Mouse (Mus musculus): ENCODE data around the gene 1700125H20Rik. TPM values are rescaled to one million over a fixed set of nuclear protein-coding genes. Genes with fewer than 3 reads are reported as not detected.

The 1700125H20Rik gene
- total RNA-seq (2014; rRNA removed) (not detected in 2 replicates), polyA plus RNA-seq (2015; fragmentation: Nextera tagmentation; extraction: Ambion mirVana) (2.1 and 2.8 TPM in 2 replicates)

GRCm38 (mm10) chr11:85170058-85170740 lies at the start of gene 1700125H20Rik:
TSS of gene 1700125H20Rik (plus strand) at chr11:85170404.
- Histone ChIP-seq H3K4me1 (ENCODE audit: insufficient read depth, low read length) (0 out of 2 replicates have a peak, but pooled peaks cover 3% of the 10 kb centered on the region), H3K9ac (replicated peaks; ENCODE audit: low read length, poor library complexity, severe bottlenecking) (peak within 1 kb of the TSS; percentile 24; the same call in 1 of the 2 replicates), H3K4me3 (ENCODE audit: low read depth, low read length) (peak within 1 kb of the TSS; percentile 28), H3K36me3 (ENCODE audit: insufficient read depth, low read length) (no peaks in the 10 kb centered on the region), H3K27me3 (ENCODE audit: insufficient read depth, low read length) (no peaks in the 10 kb centered on the region), H3K4me2 (ENCODE audit: low read depth, low read length, poor library complexity, severe bottlenecking) (peak within 1 kb of the TSS; percentile 63), H3K9me3 (ENCODE audit: low read length) (no peaks in the 10 kb centered on the region), H3K27ac (ENCODE audit: low read depth, low read length) (no peak within 1 kb of the TSS)
- peak; percentile 87 for TF ChIP-seq CTCF (IDR thresholded peaks at IDR 0.05)
- DNase-seq (ENCODE audit: low spot score) (peak; percentile 92), ATAC-seq (ENCODE audit: low FRiP score) (peak; percentile 44; the same call in 1 of the 2 replicates)
- 13% methylated on average over 21 of the region's 21 CpGs for WGBS

DNA sequence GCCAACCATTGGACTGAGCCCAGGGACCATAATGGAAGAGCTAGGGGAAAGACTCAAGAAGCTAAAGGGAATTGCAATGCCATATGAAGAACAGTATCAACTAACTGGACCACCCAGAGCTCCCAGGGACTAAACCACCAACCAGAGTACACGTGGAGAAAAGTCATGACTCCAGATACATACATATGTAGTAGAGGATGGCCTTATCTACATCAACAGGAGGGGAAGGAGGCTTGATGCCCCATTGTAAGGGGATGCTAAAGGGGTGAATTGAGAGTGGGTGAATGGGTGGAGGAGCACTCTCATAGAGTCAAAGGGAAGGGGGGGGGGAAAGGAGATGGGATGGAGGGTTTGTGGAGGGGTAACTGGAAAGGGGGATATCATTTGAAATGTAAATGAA lies 48.1 kb upstream of the 1700125H20Rik start:
- 87% methylated on average over 1 of the region's 1 CpGs for WGBS
- Histone ChIP-seq H3K4me3 (ENCODE audit: low read depth, low read length) (no peak overlapping the region), H3K9me3 (ENCODE audit: low read length) (no peaks in the 10 kb centered on the region), H3K27ac (ENCODE audit: low read depth, low read length) (no peak overlapping the region), H3K27me3 (ENCODE audit: insufficient read depth, low read length) (no peaks in the 10 kb centered on the region), H3K4me1 (ENCODE audit: insufficient read depth, low read length) (no peaks in the 10 kb centered on the region), H3K9ac (replicated peaks; ENCODE audit: low read length, poor library complexity, severe bottlenecking) (no peak overlapping the region), H3K4me2 (ENCODE audit: low read depth, low read length, poor library complexity, severe bottlenecking) (no peak overlapping the region), H3K36me3 (ENCODE audit: insufficient read depth, low read length) (no peaks in the 10 kb centered on the region)
- TF ChIP-seq CTCF (IDR thresholded peaks at IDR 0.05) = no peak
- ATAC-seq (ENCODE audit: low FRiP score) (no peak), DNase-seq (ENCODE audit: low spot score) (no peak)

DNA sequence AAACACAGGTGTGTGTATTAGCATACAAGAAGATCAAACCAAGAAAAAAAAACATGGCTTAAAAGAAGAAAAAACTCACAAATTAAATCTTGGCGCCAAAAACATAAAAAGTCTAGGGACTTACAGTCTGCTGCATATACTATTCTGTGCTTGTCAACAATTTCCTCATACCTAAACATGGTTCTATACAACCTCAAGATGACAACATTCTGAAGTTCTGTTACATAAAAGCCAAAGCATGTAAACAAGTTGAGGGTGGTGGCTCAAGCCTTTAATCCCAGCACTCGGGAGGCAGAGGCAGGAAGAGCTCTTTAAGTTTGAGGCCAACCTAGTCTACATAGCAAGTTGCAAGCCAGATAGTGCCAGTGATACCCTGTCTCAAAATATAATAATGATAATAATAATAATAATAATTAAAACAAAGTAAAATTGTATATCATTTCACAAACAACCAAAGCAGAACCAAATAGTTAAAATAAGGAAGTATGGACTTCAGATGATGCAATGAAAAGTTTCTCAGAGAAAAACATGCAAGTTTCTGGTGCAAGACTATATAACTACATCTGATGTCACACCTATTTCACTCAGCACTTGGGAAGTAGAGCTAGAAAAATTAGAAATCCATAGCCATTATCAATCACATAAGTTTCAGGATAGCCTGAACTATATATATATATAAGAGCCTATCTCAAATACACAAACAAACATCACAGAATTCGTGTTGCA lies 46.8 kb upstream of the 1700125H20Rik start:
- no peaks in the 10 kb centered on the region for H3K36me3 ChIP-seq (ENCODE audit: insufficient read depth, low read length)
- no peak for TF ChIP-seq CTCF (IDR thresholded peaks at IDR 0.05)
- ATAC-seq (ENCODE audit: low FRiP score) (no peak), DNase-seq (ENCODE audit: low spot score) (no peak)
- no peak overlapping the region for H3K9ac ChIP-seq (replicated peaks; ENCODE audit: low read length, poor library complexity, severe bottlenecking)
- H3K4me3 ChIP-seq (ENCODE audit: low read depth, low read length) = no peak overlapping the region
- H3K4me1 ChIP-seq (ENCODE audit: insufficient read depth, low read length) = no peaks in the 10 kb centered on the region
- no peak overlapping the region for H3K27ac ChIP-seq (ENCODE audit: low read depth, low read length)
- no peaks in the 10 kb centered on the region for H3K27me3 ChIP-seq (ENCODE audit: insufficient read depth, low read length)
- 91% methylated on average over 3 of the region's 3 CpGs for WGBS
- no peak overlapping the region for H3K4me2 ChIP-seq (ENCODE audit: low read depth, low read length, poor library complexity, severe bottlenecking)
- H3K9me3 ChIP-seq (ENCODE audit: low read length) = no peaks in the 10 kb centered on the region

DNA sequence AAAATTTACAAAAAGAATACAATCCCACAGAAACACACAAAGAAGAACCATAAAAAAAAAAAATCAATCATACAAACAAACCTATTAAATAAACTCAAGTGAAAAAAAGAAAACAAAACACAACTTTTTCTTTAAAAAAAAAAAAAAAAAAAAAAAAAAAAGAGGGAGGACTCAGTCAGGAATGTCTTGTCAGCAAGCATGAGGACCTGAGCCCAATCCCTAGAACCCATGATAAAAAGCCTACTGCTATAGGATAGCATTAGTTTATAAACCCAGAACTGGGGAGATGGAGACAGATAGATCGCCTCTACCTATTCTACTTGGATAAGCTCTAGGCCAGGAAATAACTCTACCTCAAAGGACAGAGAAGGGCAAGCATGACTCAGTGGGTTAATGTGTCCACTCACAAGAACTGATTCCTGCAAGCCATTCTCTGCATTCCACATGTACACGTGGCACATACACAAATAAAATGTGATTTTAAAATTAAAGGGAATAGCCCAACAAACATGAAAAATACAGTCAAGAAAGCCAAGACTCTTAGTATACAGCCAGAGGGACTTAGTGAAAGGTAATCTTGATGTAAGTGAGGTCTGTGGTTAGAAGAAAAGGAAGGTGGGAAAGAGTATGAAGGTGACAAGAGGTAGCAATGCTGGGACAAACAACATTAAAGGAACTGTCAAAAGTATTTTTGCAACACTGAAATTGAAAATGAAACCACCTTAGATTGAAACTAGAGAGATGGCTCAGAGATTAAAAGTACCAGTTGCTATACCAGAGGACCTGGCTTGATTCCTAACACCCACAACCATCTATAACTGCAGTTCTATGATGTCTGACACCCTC lies 43.7 kb upstream of the 1700125H20Rik start:
- TF ChIP-seq CTCF (IDR thresholded peaks at IDR 0.05) = no peak
- ATAC-seq (ENCODE audit: low FRiP score) (no peak), DNase-seq (ENCODE audit: low spot score) (no peak)
- WGBS = 86% methylated on average over 2 of the region's 2 CpGs
- Histone ChIP-seq H3K4me2 (ENCODE audit: low read depth, low read length, poor library complexity, severe bottlenecking) (no peak overlapping the region), H3K9me3 (ENCODE audit: low read length) (no peaks in the 10 kb centered on the region), H3K36me3 (ENCODE audit: insufficient read depth, low read length) (no peaks in the 10 kb centered on the region), H3K9ac (replicated peaks; ENCODE audit: low read length, poor library complexity, severe bottlenecking) (no peak overlapping the region), H3K4me1 (ENCODE audit: insufficient read depth, low read length) (no peaks in the 10 kb centered on the region), H3K27ac (ENCODE audit: low read depth, low read length) (no peak overlapping the region), H3K4me3 (ENCODE audit: low read depth, low read length) (no peak overlapping the region), H3K27me3 (ENCODE audit: insufficient read depth, low read length) (no peaks in the 10 kb centered on the region)

DNA sequence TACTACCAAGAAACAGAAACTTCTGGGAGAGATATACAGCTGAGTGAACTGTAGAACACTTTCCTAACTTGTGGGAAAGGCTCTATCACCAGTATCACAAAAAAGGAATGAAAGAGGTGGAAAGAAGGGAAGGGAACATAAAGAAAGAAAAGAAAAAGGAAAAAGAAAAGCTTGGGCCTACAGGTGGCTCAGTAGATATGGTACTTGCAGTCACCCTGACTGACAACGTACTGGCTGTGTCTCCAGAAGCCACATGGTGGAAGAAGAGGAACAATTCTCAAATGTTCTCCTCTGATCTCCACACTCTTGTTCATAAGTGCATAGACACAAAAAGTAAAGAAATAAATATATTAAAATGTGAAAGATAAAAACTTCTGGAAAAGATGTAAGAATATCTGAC lies 41.3 kb upstream of the 1700125H20Rik start:
- H3K27me3 ChIP-seq (ENCODE audit: insufficient read depth, low read length) = no peaks in the 10 kb centered on the region
- H3K4me3 ChIP-seq (ENCODE audit: low read depth, low read length) = no peak overlapping the region
- DNase-seq (ENCODE audit: low spot score) = no peak
- H3K9me3 ChIP-seq (ENCODE audit: low read length) = no peaks in the 10 kb centered on the region
- no peak for TF ChIP-seq CTCF (IDR thresholded peaks at IDR 0.05)
- H3K36me3 ChIP-seq (ENCODE audit: insufficient read depth, low read length) = no peaks in the 10 kb centered on the region
- 97% methylated on average over 1 of the region's 1 CpGs for WGBS
- no peak for ATAC-seq (ENCODE audit: low FRiP score)
- no peak overlapping the region for H3K4me2 ChIP-seq (ENCODE audit: low read depth, low read length, poor library complexity, severe bottlenecking)
- H3K4me1 ChIP-seq (ENCODE audit: insufficient read depth, low read length) = no peaks in the 10 kb centered on the region
- H3K9ac ChIP-seq (replicated peaks; ENCODE audit: low read length, poor library complexity, severe bottlenecking) = no peak overlapping the region
- no peak overlapping the region for H3K27ac ChIP-seq (ENCODE audit: low read depth, low read length)
